In the genomic region with DNA sequence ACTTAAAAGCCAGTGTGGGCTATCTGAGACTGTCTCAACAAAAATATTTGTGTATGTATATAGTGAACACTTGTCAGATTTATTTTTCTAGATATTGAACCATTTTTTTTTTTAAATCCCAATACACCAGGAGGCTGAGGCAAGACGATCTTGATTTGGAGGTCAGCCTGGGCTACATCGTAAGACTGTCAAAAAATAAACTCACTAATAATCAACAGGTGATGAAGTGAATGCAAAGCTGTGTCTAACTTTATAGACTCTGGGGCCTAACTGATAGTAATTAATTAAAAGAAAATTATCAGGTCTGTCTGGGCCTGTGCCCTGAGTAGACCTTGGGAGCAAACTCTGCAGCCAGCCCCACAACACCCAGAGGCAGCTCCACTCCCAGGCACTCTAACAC, we compare ENCODE assay signal across 18 mouse cellular contexts.
"Had no signal": no experiment of that assay in that cellular context is flagged by ENCODE, and none has a peak within 500 bp of the region (broad histone marks: within the 10 kb centered on the region; RNA-seq: fewer than 3 reads in every experiment).

No protein-coding gene starts in this region.

- H3K27ac ChIP-seq: liver, embryonic 12.5 days; liver, embryonic 14.5 days; midbrain, embryonic 10.5 days; neural tube, embryonic 12.5 days; neural tube, embryonic 15.5 days had no signal

- DNase-seq: lung, adult 18-20 months; lung, embryonic 14.5 days; lung, postnatal 10 days; lung, postnatal 4 days; retina, postnatal 1 day; right cerebral cortex, adult 18-20 months; right cerebral cortex, postnatal 25 days; right cerebral cortex, postnatal 4 days; spleen, adult 18-20 months; thymus, adult 18-20 months; thymus, postnatal 14 days; thymus, postnatal 36 days had no signal

- H3K4me1 ChIP-seq: liver, embryonic 12.5 days; midbrain, embryonic 10.5 days; neural tube, embryonic 12.5 days; neural tube, embryonic 15.5 days had no signal

- H3K4me3 ChIP-seq: liver, embryonic 12.5 days; midbrain, embryonic 10.5 days; myocyte; neural tube, embryonic 12.5 days; neural tube, embryonic 15.5 days had no signal

- H3K9me3 ChIP-seq: liver, embryonic 12.5 days; neural tube, embryonic 12.5 days; neural tube, embryonic 15.5 days had no signal

- ATAC-seq: liver, embryonic 12.5 days had no signal

- H3K27me3 ChIP-seq: liver, embryonic 12.5 days; neural tube, embryonic 12.5 days; neural tube, embryonic 15.5 days had no signal

- H3K9ac ChIP-seq: liver, embryonic 12.5 days; liver, embryonic 14.5 days; lung, embryonic 14.5 days; neural tube, embryonic 12.5 days; neural tube, embryonic 15.5 days had no signal

- H3K4me2 ChIP-seq: liver, embryonic 12.5 days; lung, embryonic 14.5 days; neural tube, embryonic 12.5 days; neural tube, embryonic 15.5 days had no signal
